Mouse (Mus musculus): ENCODE results near the gene Ifi27l2b. TPM values are rescaled to one million over a fixed set of nuclear protein-coding genes. Genes with fewer than 3 reads are reported as not detected.
A peak's percentile ranks its signal among the peaks of the same experiment; 100 is the strongest.

Gene Ifi27l2b
- polyA plus RNA-seq, 1 experiment = 0.13 TPM

- Histone ChIP-seq H3K27ac (ENCODE audit: insufficient read depth, low read length) (no peak within 1 kb of the TSS), H3K4me1 (ENCODE audit: control insufficient read depth, insufficient read depth, low read length) (no peaks in the 10 kb centered on the region), H3K4me3 (ENCODE audit: insufficient read depth, low read length) (no peak within 1 kb of the TSS)
- no peak for TF ChIP-seq POLR2A (IDR thresholded peaks at IDR 0.05; ENCODE audit: extremely low read depth, insufficient read depth, low read length)
- no peak for TF ChIP-seq CTCF (IDR thresholded peaks at IDR 0.05; ENCODE audit: extremely low read depth, insufficient read depth, low read length)
Measured at GRCm38 (mm10) chr12:103443524-103443923, 13.5 kb downstream of the Ifi27l2b start, which contains the start of gene Ifi27l2a. Gene Ifi27l2a, minus strand, starts transcription at chr12:103443680.

- no peak overlapping the region for H3K4me3 ChIP-seq (ENCODE audit: insufficient read depth, low read length)
- TF ChIP-seq POLR2A (IDR thresholded peaks at IDR 0.05; ENCODE audit: extremely low read depth, insufficient read depth, low read length) = no peak
- TF ChIP-seq CTCF (IDR thresholded peaks at IDR 0.05; ENCODE audit: extremely low read depth, insufficient read depth, low read length) = no peak
- no peaks in the 10 kb centered on the region for H3K4me1 ChIP-seq (ENCODE audit: control insufficient read depth, insufficient read depth, low read length)
- no peak overlapping the region for H3K27ac ChIP-seq (ENCODE audit: insufficient read depth, low read length)
Measured at GRCm38 (mm10) chr12:103437601-103438000, 19.4 kb downstream of the Ifi27l2b start.

- Histone ChIP-seq H3K4me3 (ENCODE audit: insufficient read depth, low read length) (peak overlapping the region; percentile 29; the same call in 1 of the 2 replicates), H3K4me1 (ENCODE audit: control insufficient read depth, insufficient read depth, low read length) (no peaks in the 10 kb centered on the region), H3K27ac (ENCODE audit: insufficient read depth, low read length) (no peak overlapping the region)
- no peak for TF ChIP-seq CTCF (IDR thresholded peaks at IDR 0.05; ENCODE audit: extremely low read depth, insufficient read depth, low read length)
- no peak for TF ChIP-seq POLR2A (IDR thresholded peaks at IDR 0.05; ENCODE audit: extremely low read depth, insufficient read depth, low read length)
Measured at GRCm38 (mm10) chr12:103434861-103435260, 22.2 kb downstream of the Ifi27l2b start.

GRCm38 (mm10) chr12:103433986-103434731 is 22.9 kb downstream of the Ifi27l2b start, which contains the start of gene Ifi27:
Gene Ifi27, plus strand, starts transcription at chr12:103434211.
- Histone ChIP-seq H3K4me1 (ENCODE audit: control insufficient read depth, insufficient read depth, low read length) (no peaks in the 10 kb centered on the region), H3K27ac (ENCODE audit: insufficient read depth, low read length) (peak within 1 kb of the TSS; percentile 68; the same call in 1 of the 2 replicates), H3K4me3 (ENCODE audit: insufficient read depth, low read length) (peak within 1 kb of the TSS; percentile 29)
- TF ChIP-seq CTCF (IDR thresholded peaks at IDR 0.05; ENCODE audit: extremely low read depth, insufficient read depth, low read length) = no peak
- TF ChIP-seq POLR2A (IDR thresholded peaks at IDR 0.05; ENCODE audit: extremely low read depth, insufficient read depth, low read length) = no peak

- no peaks in the 10 kb centered on the region for H3K4me1 ChIP-seq (ENCODE audit: control insufficient read depth, insufficient read depth, low read length)
- H3K27ac ChIP-seq (ENCODE audit: insufficient read depth, low read length) = peak overlapping the region; percentile 68; the same call in 1 of the 2 replicates
- TF ChIP-seq POLR2A (IDR thresholded peaks at IDR 0.05; ENCODE audit: extremely low read depth, insufficient read depth, low read length) = no peak
- TF ChIP-seq CTCF (IDR thresholded peaks at IDR 0.05; ENCODE audit: extremely low read depth, insufficient read depth, low read length) = no peak
- no peak overlapping the region for H3K4me3 ChIP-seq (ENCODE audit: insufficient read depth, low read length)
Measured at GRCm38 (mm10) chr12:103433430-103433829, 23.6 kb downstream of the Ifi27l2b start.

GRCm38 (mm10) chr12:103426710-103427109 is 30.3 kb downstream of the Ifi27l2b start:
- Histone ChIP-seq H3K4me3 (ENCODE audit: insufficient read depth, low read length) (no peak overlapping the region), H3K4me1 (ENCODE audit: control insufficient read depth, insufficient read depth, low read length) (peaks cover 10% of the 10 kb centered on the region), H3K27ac (ENCODE audit: insufficient read depth, low read length) (no peak overlapping the region)
- no peak for TF ChIP-seq CTCF (IDR thresholded peaks at IDR 0.05; ENCODE audit: extremely low read depth, insufficient read depth, low read length)
- no peak for TF ChIP-seq POLR2A (IDR thresholded peaks at IDR 0.05; ENCODE audit: extremely low read depth, insufficient read depth, low read length)

GRCm38 (mm10) chr12:103425729-103426470 is 31.1 kb downstream of the Ifi27l2b start, which contains the start of gene Ddx24:
Gene Ddx24, minus strand, starts transcription at chr12:103425830.
- TF ChIP-seq CTCF (IDR thresholded peaks at IDR 0.05; ENCODE audit: extremely low read depth, insufficient read depth, low read length) = peak; percentile 87
- TF ChIP-seq POLR2A (IDR thresholded peaks at IDR 0.05; ENCODE audit: extremely low read depth, insufficient read depth, low read length) = peak; percentile 76
- H3K4me1 ChIP-seq (ENCODE audit: control insufficient read depth, insufficient read depth, low read length) = peaks cover 10% of the 10 kb centered on the region
- H3K4me3 ChIP-seq (ENCODE audit: insufficient read depth, low read length) = peak within 1 kb of the TSS; percentile 84
- peak within 1 kb of the TSS; percentile 43 for H3K27ac ChIP-seq (ENCODE audit: insufficient read depth, low read length)

GRCm38 (mm10) chr12:103425016-103425728 is 31.9 kb downstream of the Ifi27l2b start:
- TF ChIP-seq CTCF (IDR thresholded peaks at IDR 0.05; ENCODE audit: extremely low read depth, insufficient read depth, low read length) (no peak), POLR2A (IDR thresholded peaks at IDR 0.05; ENCODE audit: extremely low read depth, insufficient read depth, low read length) (no peak)
- peak overlapping the region; percentile 43 for H3K27ac ChIP-seq (ENCODE audit: insufficient read depth, low read length)
- peaks cover 10% of the 10 kb centered on the region for H3K4me1 ChIP-seq (ENCODE audit: control insufficient read depth, insufficient read depth, low read length)
- peak overlapping the region; percentile 84 for H3K4me3 ChIP-seq (ENCODE audit: insufficient read depth, low read length)

- H3K4me1 ChIP-seq (ENCODE audit: control insufficient read depth, insufficient read depth, low read length) = peaks cover 2% of the 10 kb centered on the region; the same call in 1 of the 2 replicates
- TF ChIP-seq POLR2A (IDR thresholded peaks at IDR 0.05; ENCODE audit: extremely low read depth, insufficient read depth, low read length) = no peak
- no peak for TF ChIP-seq CTCF (IDR thresholded peaks at IDR 0.05; ENCODE audit: extremely low read depth, insufficient read depth, low read length)
- no peak overlapping the region for H3K27ac ChIP-seq (ENCODE audit: insufficient read depth, low read length)
- no peak overlapping the region for H3K4me3 ChIP-seq (ENCODE audit: insufficient read depth, low read length)
Measured at GRCm38 (mm10) chr12:103408144-103408543, 48.9 kb downstream of the Ifi27l2b start.

Data from cortical plate, adult 2 months (tissue).